ENCODE assay signal across 9 mouse cellular contexts in the genomic region with DNA sequence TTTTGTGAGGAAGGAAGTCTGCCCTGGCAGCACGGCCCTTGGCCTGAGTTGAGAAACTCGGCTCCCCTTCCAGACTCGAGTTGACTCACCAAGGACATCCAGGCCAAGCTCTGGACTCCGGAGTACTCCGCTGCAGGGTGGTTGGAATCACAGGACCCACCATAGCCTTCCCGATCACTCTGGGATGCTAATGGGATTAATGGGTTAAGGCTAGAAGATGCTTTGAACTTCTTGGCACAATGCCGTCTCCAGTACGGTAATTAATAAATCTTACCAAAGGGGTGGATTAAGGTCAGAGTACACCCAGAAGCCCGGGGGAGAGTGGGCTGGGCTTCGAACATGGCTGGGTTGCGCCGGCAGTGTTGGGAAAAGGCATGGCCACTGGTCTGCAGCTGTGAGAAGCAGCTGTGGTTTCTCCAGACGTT.
A peak's percentile ranks its signal among the peaks of the same experiment; 100 is the strongest.
DNase-seq lines count a peak whose midpoint lies in the region; ATAC-seq lines count a peak whose summit lies in the region.
"Had no signal": no experiment of that assay in that cellular context is flagged by ENCODE, and none has a peak within 500 bp of the region (broad histone marks: within the 10 kb centered on the region; RNA-seq: fewer than 3 reads in every experiment).

No protein-coding gene starts in this region.

- H3K36me3 ChIP-seq in hindbrain, embryonic 12.5 days: no peaks in the 10 kb centered on the region
- H3K36me3 ChIP-seq: neural tube, embryonic 12.5 days had no signal

- no peak overlapping the region for H3K27ac ChIP-seq in hindbrain, embryonic 12.5 days
- H3K27ac ChIP-seq: neural tube, embryonic 12.5 days had no signal

- H3K4me3 ChIP-seq in hindbrain, embryonic 12.5 days: no peak overlapping the region
- H3K4me3 ChIP-seq: neural tube, embryonic 12.5 days had no signal

- DNase-seq in MN1 (ENCODE audit: low spot score): peak; percentile 38
- peak; percentile 63 for DNase-seq in adrenal gland, postnatal 25 days
- DNase-seq in kidney, adult 11 months: peak; percentile 60
- peak; percentile 50 for DNase-seq in lung, postnatal 10 days
- no peak for DNase-seq in right cerebral cortex, postnatal 14 days
- no peak for DNase-seq in frontal cortex, postnatal 25 days (ENCODE audit: low spot score in 2 of 2)

- peaks cover 2% of the 10 kb centered on the region; the same call in 1 of the 2 replicates for H3K4me1 ChIP-seq in hindbrain, embryonic 12.5 days

- no peak for ATAC-seq in hindbrain, embryonic 12.5 days (ENCODE audit: low FRiP score)
- ATAC-seq in megakaryocyte-erythroid progenitor cell, adult 5-6 weeks (replicated peaks; ENCODE audit: low FRiP score, low TSS enrichment, poor library complexity, severe bottlenecking): no peak

- H3K27me3 ChIP-seq in hindbrain, embryonic 12.5 days: no peaks in the 10 kb centered on the region
- H3K27me3 ChIP-seq: neural tube, embryonic 12.5 days had no signal

- no peak overlapping the region for H3K4me2 ChIP-seq in hindbrain, embryonic 12.5 days (replicated peaks)
- H3K4me2 ChIP-seq: neural tube, embryonic 12.5 days had no signal

- H3K9me3 ChIP-seq in hindbrain, embryonic 12.5 days (replicated peaks): 0 out of 2 replicates have a peak, but pooled peaks cover 5% of the 10 kb centered on the region
- H3K9me3 ChIP-seq: neural tube, embryonic 12.5 days had no signal

- 84% methylated on average over 13 of the region's 13 CpGs for WGBS in hindbrain, embryonic 12.5 days

- no peak overlapping the region for H3K9ac ChIP-seq in hindbrain, embryonic 12.5 days
- H3K9ac ChIP-seq: neural tube, embryonic 12.5 days had no signal

Comparison
In these comparisons a context has a peak if more than half of its experiments do, and no peak if none do; other contexts are left out.
1. DNase-seq: peak in MN1 (single experiment), adrenal gland, postnatal 25 days (single experiment), kidney, adult 11 months (single experiment) and lung, postnatal 10 days (single experiment); none in right cerebral cortex, postnatal 14 days (single experiment) and frontal cortex, postnatal 25 days (0 of 2).